ENCODE assay signal across 13 mouse cellular contexts in genomic region chr3:104795661-104796340, GRCm38 (mm10). TPM values are rescaled to one million over a fixed set of nuclear protein-coding genes. Genes with fewer than 3 reads are reported as not detected.
DNase-seq lines count a peak whose midpoint lies in the region; ATAC-seq and TF ChIP-seq lines count a peak whose summit lies in the region.
"Had no signal": no experiment of that assay in that cellular context is flagged by ENCODE, and none has a peak within 500 bp of the region (broad histone marks: within the 10 kb centered on the region; RNA-seq: fewer than 3 reads in every experiment).

No protein-coding gene starts in this region.

- no peak for TF ChIP-seq POLR2A in heart, adult 2 months (IDR thresholded peaks at IDR 0.05; ENCODE audit: insufficient read depth, low read depth, low read length)

- ATAC-seq in heart, embryonic 12.5 days (ENCODE audit: insufficient number of reproducible peaks, low FRiP score), result no peak
- ATAC-seq in neural tube, embryonic 13.5 days (ENCODE audit: low read depth), result no peak
- no peak for ATAC-seq in kidney, embryonic 16.5 days (ENCODE audit: low FRiP score, low TSS enrichment)
- no peak for ATAC-seq in granulocyte monocyte progenitor cell, adult 5-6 weeks (replicated peaks; ENCODE audit: poor library complexity, severe bottlenecking)
- ATAC-seq in hindbrain, embryonic 16.5 days, result no peak
- ATAC-seq: midbrain, embryonic 13.5 days had no signal

- no peak for TF ChIP-seq EP300 in heart, adult 2 months (IDR thresholded peaks at IDR 0.05; ENCODE audit: insufficient read depth, low read depth, low read length)

- peak overlapping the region; percentile 95 for H3K27ac ChIP-seq in heart, embryonic 12.5 days (ENCODE audit: poor library complexity, severe bottlenecking)
- H3K27ac ChIP-seq in heart, adult 2 months, result no peak overlapping the region; the same call in 1 of the 2 replicates
- H3K27ac ChIP-seq in neural tube, embryonic 13.5 days (replicated peaks), result peak overlapping the region; percentile 83; the same call in 1 of the 2 replicates
- peak overlapping the region; percentile 94; the same call in 1 of the 2 replicates for H3K27ac ChIP-seq in kidney, embryonic 16.5 days (ENCODE audit: low read length)
- no peak overlapping the region for H3K27ac ChIP-seq in hindbrain, embryonic 16.5 days (ENCODE audit: low read depth, low read length)
- H3K27ac ChIP-seq: midbrain, embryonic 13.5 days had no signal

- intact Hi-C loops in heart, adult 2 months (cut with DNase I), result loop anchor here (2.0 kb wide), 1 partner anchor 21 kb away; no protein-coding TSS in a partner anchor

- peaks cover 78% of the 10 kb centered on the region for H3K36me3 ChIP-seq in heart, embryonic 12.5 days
- peaks cover 12% of the 10 kb centered on the region for H3K36me3 ChIP-seq in heart, adult 2 months (ENCODE audit: control insufficient read depth, insufficient read depth, low read length)
- peaks cover 33% of the 10 kb centered on the region; the same call in 1 of the 2 replicates for H3K36me3 ChIP-seq in neural tube, embryonic 13.5 days
- H3K36me3 ChIP-seq in kidney, embryonic 16.5 days (ENCODE audit: insufficient read depth, low read length), result peaks cover 63% of the 10 kb centered on the region
- peaks cover 3% of the 10 kb centered on the region; the same call in 1 of the 2 replicates for H3K36me3 ChIP-seq in hindbrain, embryonic 16.5 days (ENCODE audit: control insufficient read depth, insufficient read depth, low read length)

- H3K4me2 ChIP-seq in heart, embryonic 12.5 days, result no peak overlapping the region
- no peak overlapping the region for H3K4me2 ChIP-seq in neural tube, embryonic 13.5 days
- H3K4me2 ChIP-seq in kidney, embryonic 16.5 days (replicated peaks; ENCODE audit: low read depth, low read length), result no peak overlapping the region
- H3K4me2 ChIP-seq in hindbrain, embryonic 16.5 days (ENCODE audit: low read length), result no peak overlapping the region
- H3K4me2 ChIP-seq: midbrain, embryonic 13.5 days had no signal

- TF ChIP-seq CTCF in heart, adult 2 months (IDR thresholded peaks at IDR 0.05), result no peak

- no peaks in the 10 kb centered on the region for H3K79me2 ChIP-seq in heart, adult 2 months (replicated peaks; ENCODE audit: control insufficient read depth, insufficient read depth, low read length)

- peaks cover 58% of the 10 kb centered on the region for H3K4me1 ChIP-seq in heart, embryonic 12.5 days (replicated peaks)
- H3K4me1 ChIP-seq in heart, adult 2 months (ENCODE audit: control insufficient read depth, insufficient read depth, low read length), result peaks cover 24% of the 10 kb centered on the region
- peaks cover 54% of the 10 kb centered on the region for H3K4me1 ChIP-seq in neural tube, embryonic 13.5 days (replicated peaks)
- H3K4me1 ChIP-seq in kidney, embryonic 16.5 days (ENCODE audit: insufficient read depth, low read length), result peaks cover 52% of the 10 kb centered on the region
- H3K4me1 ChIP-seq in hindbrain, embryonic 16.5 days (ENCODE audit: control insufficient read depth, insufficient read depth, low read depth, low read length), result peaks cover 8% of the 10 kb centered on the region

- no peak overlapping the region for H3K9ac ChIP-seq in heart, embryonic 12.5 days
- H3K9ac ChIP-seq in heart, adult 2 months (ENCODE audit: low read depth, low read length), result no peak overlapping the region
- no peak overlapping the region for H3K9ac ChIP-seq in neural tube, embryonic 13.5 days
- no peak overlapping the region for H3K9ac ChIP-seq in kidney, embryonic 16.5 days (replicated peaks; ENCODE audit: low read length)
- H3K9ac ChIP-seq in hindbrain, embryonic 16.5 days (ENCODE audit: low read depth, low read length), result no peak overlapping the region
- H3K9ac ChIP-seq: midbrain, embryonic 13.5 days had no signal

- H3K4me3 ChIP-seq in heart, embryonic 12.5 days, result no peak overlapping the region
- H3K4me3 ChIP-seq in heart, adult 2 months, result no peak overlapping the region
- no peak overlapping the region for H3K4me3 ChIP-seq in neural tube, embryonic 13.5 days
- no peak overlapping the region for H3K4me3 ChIP-seq in kidney, embryonic 16.5 days (ENCODE audit: low read length)
- no peak overlapping the region for H3K4me3 ChIP-seq in hindbrain, embryonic 16.5 days (ENCODE audit: low read length)
- H3K4me3 ChIP-seq: midbrain, embryonic 13.5 days had no signal

- 68% methylated on average over 15 of the region's 15 CpGs for WGBS in heart, embryonic 12.5 days
- WGBS in heart, adult 2 months, result 50% methylated on average over 15 of the region's 15 CpGs
- WGBS in neural tube, embryonic 13.5 days, result 56% methylated on average over 15 of the region's 15 CpGs
- 59% methylated on average over 15 of the region's 15 CpGs for WGBS in kidney, embryonic 16.5 days
- WGBS in hindbrain, embryonic 16.5 days, result 69% methylated on average over 15 of the region's 15 CpGs

- H3K9me3 ChIP-seq in heart, embryonic 12.5 days (replicated peaks), result no peaks in the 10 kb centered on the region
- no peaks in the 10 kb centered on the region for H3K9me3 ChIP-seq in neural tube, embryonic 13.5 days
- H3K9me3 ChIP-seq in kidney, embryonic 16.5 days (ENCODE audit: low read length), result no peaks in the 10 kb centered on the region
- no peaks in the 10 kb centered on the region for H3K9me3 ChIP-seq in hindbrain, embryonic 16.5 days (ENCODE audit: control insufficient read depth, low read length)
- H3K9me3 ChIP-seq: G1E; midbrain, embryonic 13.5 days had no signal

- no peaks in the 10 kb centered on the region for H3K27me3 ChIP-seq in heart, embryonic 12.5 days (replicated peaks)
- no peaks in the 10 kb centered on the region for H3K27me3 ChIP-seq in heart, adult 2 months (ENCODE audit: control insufficient read depth, insufficient read depth, low read length)
- no peaks in the 10 kb centered on the region for H3K27me3 ChIP-seq in neural tube, embryonic 13.5 days
- H3K27me3 ChIP-seq in kidney, embryonic 16.5 days (ENCODE audit: insufficient read depth, low read length), result no peaks in the 10 kb centered on the region
- H3K27me3 ChIP-seq in hindbrain, embryonic 16.5 days (replicated peaks; ENCODE audit: control insufficient read depth, insufficient read depth, low read length), result no peaks in the 10 kb centered on the region

- no peak for DNase-seq in heart, adult 2 months
- DNase-seq in neural tube, embryonic 10.5 days (ENCODE audit: extremely low spot score, low spot score), result no peak
- no peak for DNase-seq in left cerebral cortex, adult 11 months (ENCODE audit: low spot score)
- DNase-seq: retina, postnatal 1 day had no signal

RNA-seq across cellular contexts. Expression of gene Rhoc, which starts 7.6 kb away (rescaled TPM):
- polyA plus RNA-seq in heart, embryonic 12.5 days (2016; fragmentation: Nextera tagmentation; extraction: Ambion mirVana), result 260 and 269 TPM in 2 replicates
- total RNA-seq in heart, adult 2 months (2021), result 10 to 100 TPM; 83.8 to 89.9 TPM
- 85.3 and 101 TPM in 2 replicates for polyA plus RNA-seq in heart, adult 2 months (2012; rRNA removed)
- 82.9 and 83.0 TPM in 2 replicates for polyA plus RNA-seq in neural tube, embryonic 13.5 days (2015; fragmentation: Nextera tagmentation; extraction: Ambion mirVana)
- polyA plus RNA-seq in kidney, embryonic 16.5 days (2015; fragmentation: Nextera tagmentation; extraction: Ambion mirVana), result 136 and 146 TPM in 2 replicates
- not detected in 2 replicates for total RNA-seq in granulocyte monocyte progenitor cell, adult 5-6 weeks (2014; fragmentation: Nextera tagmentation)
- not detected in 2 replicates for total RNA-seq in granulocyte monocyte progenitor cell, adult 5-6 weeks (2017)
- polyA plus RNA-seq in hindbrain, embryonic 16.5 days (2015; fragmentation: Nextera tagmentation; extraction: Ambion mirVana), result 65.1 and 67.0 TPM in 2 replicates

RNA-seq across cellular contexts. Expression of gene Fam19a3, which starts 14.2 kb away (rescaled TPM):
- polyA plus RNA-seq in heart, embryonic 12.5 days (2016; fragmentation: Nextera tagmentation; extraction: Ambion mirVana), result 1.3 and 1.6 TPM in 2 replicates
- 1 to 10 TPM; 1.2 to 1.4 TPM for total RNA-seq in heart, adult 2 months (2021)
- 2.4 and 3.4 TPM in 2 replicates for polyA plus RNA-seq in heart, adult 2 months (2012; rRNA removed)
- polyA plus RNA-seq in neural tube, embryonic 13.5 days (2015; fragmentation: Nextera tagmentation; extraction: Ambion mirVana), result not detected in 2 replicates
- polyA plus RNA-seq in kidney, embryonic 16.5 days (2015; fragmentation: Nextera tagmentation; extraction: Ambion mirVana), result 0.18 and 0.20 TPM in 2 replicates
- total RNA-seq in granulocyte monocyte progenitor cell, adult 5-6 weeks (2014; fragmentation: Nextera tagmentation), result not detected in 2 replicates
- not detected in 2 replicates for total RNA-seq in granulocyte monocyte progenitor cell, adult 5-6 weeks (2017)
- 0.05 and 0.10 TPM in 2 replicates for polyA plus RNA-seq in hindbrain, embryonic 16.5 days (2015; fragmentation: Nextera tagmentation; extraction: Ambion mirVana)
- total RNA-seq: left cerebral cortex, postnatal 10 days had no signal
- polyA plus RNA-seq: embryonic facial prominence, embryonic 11.5 days; G1E; midbrain, embryonic 13.5 days had no signal

RNA-seq across cellular contexts. Expression of gene Ppm1j, which starts 14.9 kb away (rescaled TPM):
- 39.2 and 39.3 TPM in 2 replicates for polyA plus RNA-seq in heart, embryonic 12.5 days (2016; fragmentation: Nextera tagmentation; extraction: Ambion mirVana)
- 10 to 100 TPM; 17.5 to 20.1 TPM for total RNA-seq in heart, adult 2 months (2021)
- polyA plus RNA-seq in heart, adult 2 months (2012; rRNA removed), result 42.4 and 47.6 TPM in 2 replicates
- polyA plus RNA-seq in neural tube, embryonic 13.5 days (2015; fragmentation: Nextera tagmentation; extraction: Ambion mirVana), result 1.5 and 1.9 TPM in 2 replicates
- polyA plus RNA-seq in kidney, embryonic 16.5 days (2015; fragmentation: Nextera tagmentation; extraction: Ambion mirVana), result 7.0 and 8.9 TPM in 2 replicates
- not detected in 2 replicates for total RNA-seq in granulocyte monocyte progenitor cell, adult 5-6 weeks (2014; fragmentation: Nextera tagmentation)
- not detected in 2 replicates for total RNA-seq in granulocyte monocyte progenitor cell, adult 5-6 weeks (2017)
- polyA plus RNA-seq in hindbrain, embryonic 16.5 days (2015; fragmentation: Nextera tagmentation; extraction: Ambion mirVana), result 0.89 and 2.5 TPM in 2 replicates
- total RNA-seq: G1E had no signal

RNA-seq across cellular contexts. Expression of gene Mov10, which starts 22.6 kb away (rescaled TPM):
- 43.4 and 45.0 TPM in 2 replicates for polyA plus RNA-seq in heart, embryonic 12.5 days (2016; fragmentation: Nextera tagmentation; extraction: Ambion mirVana)
- total RNA-seq in heart, adult 2 months (2021), result 1 to 10 TPM; 4.6 to 5.9 TPM
- polyA plus RNA-seq in heart, adult 2 months (2012; rRNA removed), result 5.7 and 7.4 TPM in 2 replicates
- 13.4 and 13.8 TPM in 2 replicates for polyA plus RNA-seq in neural tube, embryonic 13.5 days (2015; fragmentation: Nextera tagmentation; extraction: Ambion mirVana)
- polyA plus RNA-seq in kidney, embryonic 16.5 days (2015; fragmentation: Nextera tagmentation; extraction: Ambion mirVana), result 60.4 and 61.5 TPM in 2 replicates
- 12.2 and 13.9 TPM in 2 replicates for total RNA-seq in granulocyte monocyte progenitor cell, adult 5-6 weeks (2014; fragmentation: Nextera tagmentation)
- 2.4 TPM in 2 replicates for total RNA-seq in granulocyte monocyte progenitor cell, adult 5-6 weeks (2017)
- polyA plus RNA-seq in hindbrain, embryonic 16.5 days (2015; fragmentation: Nextera tagmentation; extraction: Ambion mirVana), result 9.1 and 12.4 TPM in 2 replicates

Comparison
In these comparisons a context has a peak if more than half of its experiments do, and no peak if none do; other contexts are left out.
1. H3K27ac ChIP-seq: peak in heart, embryonic 12.5 days (single experiment), neural tube, embryonic 13.5 days (single experiment) and kidney, embryonic 16.5 days (single experiment); none in heart, adult 2 months (single experiment) and hindbrain, embryonic 16.5 days (single experiment).